Mouse (Mus musculus): ENCODE results near the gene Lgr4. TPM values are rescaled to one million over a fixed set of nuclear protein-coding genes. Genes with fewer than 3 reads are reported as not detected.

The Lgr4 gene
- polyA plus RNA-seq, 1 experiment from 2014 or later, result 20.8 TPM

- Histone ChIP-seq H3K27ac (replicated peaks in 1 of 2; ENCODE audit: control insufficient read depth in 1 of 2, insufficient read depth in 1 of 2, low read depth in 2 of 2, low read length in 2 of 2) (no peak overlapping the region), H3K4me1 (ENCODE audit: control insufficient read depth in 2 of 2, insufficient read depth in 2 of 2, low read length in 2 of 2) (peaks cover 17 to 51% of the 10 kb centered on the region in 2 experiments), H3K9ac (ENCODE audit: low read length) (no peak overlapping the region), H3K36me3 (ENCODE audit: control insufficient read depth, insufficient read depth, low read length) (no peaks in the 10 kb centered on the region), H3K4me3 (ENCODE audit: control insufficient read depth in 1 of 2, insufficient read depth in 1 of 2, low read depth in 1 of 2, low read length in 2 of 2) (no peak overlapping the region), H3K27me3 (ENCODE audit: control insufficient read depth, insufficient read depth, low read length) (no peaks in the 10 kb centered on the region), H3K9me3 (ENCODE audit: control insufficient read depth, low read length) (no peaks in the 10 kb centered on the region), H3K4me2 (ENCODE audit: low read length) (no peak overlapping the region)
- no peak for ATAC-seq (ENCODE audit: insufficient number of reproducible peaks, insufficient read depth, low FRiP score, low read depth)
Observed at GRCm38 (mm10) chr2:109949519-109949918, 32.1 kb downstream of the Lgr4 start.

GRCm38 (mm10) chr2:109950311-109950710 is 32.9 kb downstream of the Lgr4 start:
- peaks cover 20 to 53% of the 10 kb centered on the region in 2 experiments for H3K4me1 ChIP-seq (ENCODE audit: control insufficient read depth in 2 of 2, insufficient read depth in 2 of 2, low read length in 2 of 2)
- no peak overlapping the region for H3K4me2 ChIP-seq (ENCODE audit: low read length)
- H3K27ac ChIP-seq (replicated peaks in 1 of 2; ENCODE audit: control insufficient read depth in 1 of 2, insufficient read depth in 1 of 2, low read depth in 2 of 2, low read length in 2 of 2), result no peak overlapping the region
- 58% methylated on average over 3 of the region's 3 CpGs for WGBS
- H3K9ac ChIP-seq (ENCODE audit: low read length), result no peak overlapping the region
- H3K36me3 ChIP-seq (ENCODE audit: control insufficient read depth, insufficient read depth, low read length), result no peaks in the 10 kb centered on the region
- no peaks in the 10 kb centered on the region for H3K27me3 ChIP-seq (ENCODE audit: control insufficient read depth, insufficient read depth, low read length)
- H3K9me3 ChIP-seq (ENCODE audit: control insufficient read depth, low read length), result no peaks in the 10 kb centered on the region
- no peak for ATAC-seq (ENCODE audit: insufficient number of reproducible peaks, insufficient read depth, low FRiP score, low read depth)
- no peak overlapping the region for H3K4me3 ChIP-seq (ENCODE audit: control insufficient read depth in 1 of 2, insufficient read depth in 1 of 2, low read depth in 1 of 2, low read length in 2 of 2)

DNA sequence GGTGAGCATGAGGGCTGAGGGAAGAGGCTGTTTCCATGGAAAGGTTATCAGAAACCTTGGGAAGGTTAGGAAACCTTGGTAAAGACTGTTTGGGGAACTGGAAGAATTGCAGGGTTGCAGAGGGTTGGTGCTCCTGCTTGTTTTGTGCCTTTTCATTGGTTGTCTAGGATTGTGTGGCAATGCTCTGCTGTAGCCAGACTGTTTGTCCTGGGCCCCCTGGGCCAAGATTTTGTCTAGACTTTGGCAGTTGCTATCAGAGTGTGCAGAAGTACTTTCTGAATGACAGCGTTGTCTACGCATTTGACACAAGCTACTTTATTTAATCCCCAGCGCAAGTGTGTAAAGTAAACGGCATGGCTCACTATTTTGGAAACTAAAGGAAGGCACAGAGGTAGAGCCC is 33.6 kb downstream of the Lgr4 start:
- Histone ChIP-seq H3K27ac (replicated peaks in 1 of 2; ENCODE audit: control insufficient read depth in 1 of 2, insufficient read depth in 1 of 2, low read depth in 2 of 2, low read length in 2 of 2) (peak overlapping the region; percentile 51 to 54), H3K36me3 (ENCODE audit: control insufficient read depth, insufficient read depth, low read length) (no peaks in the 10 kb centered on the region), H3K4me1 (ENCODE audit: control insufficient read depth in 2 of 2, insufficient read depth in 2 of 2, low read length in 2 of 2) (peaks cover 21 to 55% of the 10 kb centered on the region in 2 experiments), H3K9ac (ENCODE audit: low read length) (no peak overlapping the region; the same call in 1 of the 2 replicates), H3K4me3 (ENCODE audit: control insufficient read depth in 1 of 2, insufficient read depth in 1 of 2, low read depth in 1 of 2, low read length in 2 of 2) (no peak overlapping the region), H3K4me2 (ENCODE audit: low read length) (no peak overlapping the region), H3K9me3 (ENCODE audit: control insufficient read depth, low read length) (no peaks in the 10 kb centered on the region), H3K27me3 (ENCODE audit: control insufficient read depth, insufficient read depth, low read length) (no peaks in the 10 kb centered on the region)
- ATAC-seq (ENCODE audit: insufficient number of reproducible peaks, insufficient read depth, low FRiP score, low read depth), result no peak
- 25% methylated on average over 4 of the region's 4 CpGs for WGBS

DNA sequence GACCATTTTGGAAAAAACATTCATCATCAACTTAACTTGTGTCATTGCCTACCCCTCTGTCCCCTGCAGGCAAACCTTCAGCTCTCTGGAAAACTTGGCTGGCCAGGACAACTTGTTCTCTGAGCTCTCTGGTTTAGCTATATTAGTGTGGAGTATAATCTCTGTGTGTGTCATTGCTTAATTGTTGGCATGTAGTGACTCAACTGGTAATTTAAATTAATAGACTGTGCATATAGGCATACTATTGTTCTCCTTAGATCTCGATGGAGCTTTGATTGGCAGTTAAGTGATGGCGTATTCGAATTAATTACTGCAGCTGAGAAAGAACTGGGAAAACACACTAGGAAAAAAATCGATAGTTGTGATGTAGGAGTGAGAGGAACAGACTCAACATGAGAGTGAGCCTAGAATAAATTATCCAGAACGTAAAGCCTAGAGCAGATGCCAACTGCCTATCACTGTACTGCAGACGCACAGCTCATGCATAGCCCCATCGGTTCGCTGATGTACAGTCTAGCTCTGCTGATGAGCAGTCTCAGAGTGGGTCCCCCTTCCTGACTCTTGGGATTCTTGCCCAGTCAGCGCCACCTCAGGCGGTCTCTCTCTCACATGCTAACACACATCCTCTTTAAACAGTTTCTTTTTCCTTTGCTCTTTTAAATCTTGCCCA is 35.7 kb downstream of the Lgr4 start:
- Histone ChIP-seq H3K36me3 (ENCODE audit: control insufficient read depth, insufficient read depth, low read length) (no peaks in the 10 kb centered on the region), H3K9me3 (ENCODE audit: control insufficient read depth, low read length) (no peaks in the 10 kb centered on the region), H3K4me2 (ENCODE audit: low read length) (no peak overlapping the region), H3K4me3 (ENCODE audit: control insufficient read depth in 1 of 2, insufficient read depth in 1 of 2, low read depth in 1 of 2, low read length in 2 of 2) (no peak overlapping the region), H3K27me3 (ENCODE audit: control insufficient read depth, insufficient read depth, low read length) (no peaks in the 10 kb centered on the region), H3K4me1 (ENCODE audit: control insufficient read depth in 2 of 2, insufficient read depth in 2 of 2, low read length in 2 of 2) (peaks cover 21 to 61% of the 10 kb centered on the region in 2 experiments), H3K27ac (replicated peaks in 1 of 2; ENCODE audit: control insufficient read depth in 1 of 2, insufficient read depth in 1 of 2, low read depth in 2 of 2, low read length in 2 of 2) (no peak overlapping the region), H3K9ac (ENCODE audit: low read length) (no peak overlapping the region)
- ATAC-seq (ENCODE audit: insufficient number of reproducible peaks, insufficient read depth, low FRiP score, low read depth), result no peak
- WGBS, result 85% methylated on average over 10 of the region's 10 CpGs

DNA sequence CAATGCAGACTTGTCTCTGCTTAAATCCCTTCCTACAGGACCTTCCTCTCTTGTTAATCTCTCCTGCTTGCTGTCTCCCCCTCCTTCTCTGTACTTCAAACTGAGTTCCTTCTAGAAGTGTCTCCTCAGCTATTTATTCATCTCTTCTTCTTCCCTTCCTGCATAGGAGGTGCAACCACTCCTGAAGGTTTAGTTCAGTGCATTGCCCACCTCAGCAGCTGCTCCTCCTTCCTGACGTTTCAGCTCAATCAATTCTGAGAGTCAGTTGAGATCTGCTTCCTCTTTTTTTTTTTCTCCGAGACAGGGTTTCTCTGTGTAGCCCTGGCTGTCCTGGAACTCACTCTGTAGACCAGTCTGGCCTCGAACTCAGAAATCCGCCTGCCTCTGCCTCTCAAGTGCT is 36.4 kb downstream of the Lgr4 start:
- Histone ChIP-seq H3K36me3 (ENCODE audit: control insufficient read depth, insufficient read depth, low read length) (no peaks in the 10 kb centered on the region), H3K9ac (ENCODE audit: low read length) (no peak overlapping the region), H3K4me1 (ENCODE audit: control insufficient read depth in 2 of 2, insufficient read depth in 2 of 2, low read length in 2 of 2) (peaks cover 21 to 63% of the 10 kb centered on the region in 2 experiments), H3K9me3 (ENCODE audit: control insufficient read depth, low read length) (no peaks in the 10 kb centered on the region), H3K27ac (replicated peaks in 1 of 2; ENCODE audit: control insufficient read depth in 1 of 2, insufficient read depth in 1 of 2, low read depth in 2 of 2, low read length in 2 of 2) (no peak overlapping the region), H3K4me2 (ENCODE audit: low read length) (no peak overlapping the region), H3K27me3 (ENCODE audit: control insufficient read depth, insufficient read depth, low read length) (no peaks in the 10 kb centered on the region), H3K4me3 (ENCODE audit: control insufficient read depth in 1 of 2, insufficient read depth in 1 of 2, low read depth in 1 of 2, low read length in 2 of 2) (no peak overlapping the region)
- ATAC-seq (ENCODE audit: insufficient number of reproducible peaks, insufficient read depth, low FRiP score, low read depth), result no peak
- 59% methylated on average over 4 of the region's 4 CpGs for WGBS

GRCm38 (mm10) chr2:109955060-109955459 is 37.6 kb downstream of the Lgr4 start:
- Histone ChIP-seq H3K4me3 (ENCODE audit: control insufficient read depth in 1 of 2, insufficient read depth in 1 of 2, low read depth in 1 of 2, low read length in 2 of 2) (no peak overlapping the region), H3K4me1 (ENCODE audit: control insufficient read depth in 2 of 2, insufficient read depth in 2 of 2, low read length in 2 of 2) (peaks cover 20 to 68% of the 10 kb centered on the region in 2 experiments), H3K27ac (replicated peaks in 1 of 2; ENCODE audit: control insufficient read depth in 1 of 2, insufficient read depth in 1 of 2, low read depth in 2 of 2, low read length in 2 of 2) (peak overlapping the region; percentile 51 to 58; a peak in 3 of 4 replicates), H3K9ac (ENCODE audit: low read length) (no peak overlapping the region), H3K9me3 (ENCODE audit: control insufficient read depth, low read length) (no peaks in the 10 kb centered on the region), H3K27me3 (ENCODE audit: control insufficient read depth, insufficient read depth, low read length) (no peaks in the 10 kb centered on the region), H3K4me2 (ENCODE audit: low read length) (peak overlapping the region; percentile 35), H3K36me3 (ENCODE audit: control insufficient read depth, insufficient read depth, low read length) (no peaks in the 10 kb centered on the region)
- 23% methylated on average over 5 of the region's 5 CpGs for WGBS
- 0 out of 2 replicates have a peak, but pooled peaks have one; percentile 27 for ATAC-seq (ENCODE audit: insufficient number of reproducible peaks, insufficient read depth, low FRiP score, low read depth)

- no peaks in the 10 kb centered on the region for H3K36me3 ChIP-seq (ENCODE audit: control insufficient read depth, insufficient read depth, low read length)
- no peak for ATAC-seq (ENCODE audit: insufficient number of reproducible peaks, insufficient read depth, low FRiP score, low read depth)
- H3K4me2 ChIP-seq (ENCODE audit: low read length), result no peak overlapping the region
- H3K9me3 ChIP-seq (ENCODE audit: control insufficient read depth, low read length), result no peaks in the 10 kb centered on the region
- no peak overlapping the region for H3K27ac ChIP-seq (replicated peaks in 1 of 2; ENCODE audit: control insufficient read depth in 1 of 2, insufficient read depth in 1 of 2, low read depth in 2 of 2, low read length in 2 of 2)
- WGBS, result 87% methylated on average over 5 of the region's 5 CpGs
- peaks cover 18 to 63% of the 10 kb centered on the region in 2 experiments for H3K4me1 ChIP-seq (ENCODE audit: control insufficient read depth in 2 of 2, insufficient read depth in 2 of 2, low read length in 2 of 2)
- no peaks in the 10 kb centered on the region for H3K27me3 ChIP-seq (ENCODE audit: control insufficient read depth, insufficient read depth, low read length)
- no peak overlapping the region for H3K4me3 ChIP-seq (ENCODE audit: control insufficient read depth in 1 of 2, insufficient read depth in 1 of 2, low read depth in 1 of 2, low read length in 2 of 2)
- no peak overlapping the region for H3K9ac ChIP-seq (ENCODE audit: low read length)
Observed at GRCm38 (mm10) chr2:109955910-109956309, 38.5 kb downstream of the Lgr4 start.

DNA sequence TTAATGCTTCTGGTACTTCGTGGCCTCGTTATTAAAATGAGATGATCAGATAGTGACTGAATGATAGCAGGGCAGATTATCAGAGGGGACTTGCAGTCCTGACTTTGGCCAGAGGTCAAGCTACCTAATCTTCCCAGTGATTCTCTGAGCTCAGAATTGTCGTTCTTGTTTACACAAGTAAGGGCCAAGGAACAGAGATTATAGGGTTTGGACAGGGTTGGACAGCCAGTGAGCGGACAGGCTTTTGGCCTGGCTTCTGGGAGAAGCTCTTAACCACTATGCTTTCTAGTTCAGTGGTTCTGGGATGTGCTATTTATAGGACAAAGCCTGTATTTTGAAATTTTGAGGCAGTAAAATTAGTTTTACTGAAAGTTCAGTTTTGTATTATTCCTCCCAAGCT is 39.3 kb downstream of the Lgr4 start:
- WGBS, result 45% methylated on average over 4 of the region's 4 CpGs
- H3K4me3 ChIP-seq (ENCODE audit: control insufficient read depth in 1 of 2, insufficient read depth in 1 of 2, low read depth in 1 of 2, low read length in 2 of 2), result no peak overlapping the region
- H3K9ac ChIP-seq (ENCODE audit: low read length), result no peak overlapping the region
- no peaks in the 10 kb centered on the region for H3K27me3 ChIP-seq (ENCODE audit: control insufficient read depth, insufficient read depth, low read length)
- no peaks in the 10 kb centered on the region for H3K9me3 ChIP-seq (ENCODE audit: control insufficient read depth, low read length)
- no peak overlapping the region for H3K4me2 ChIP-seq (ENCODE audit: low read length)
- no peak overlapping the region for H3K27ac ChIP-seq (replicated peaks in 1 of 2; ENCODE audit: control insufficient read depth in 1 of 2, insufficient read depth in 1 of 2, low read depth in 2 of 2, low read length in 2 of 2)
- H3K36me3 ChIP-seq (ENCODE audit: control insufficient read depth, insufficient read depth, low read length), result no peaks in the 10 kb centered on the region
- ATAC-seq (ENCODE audit: insufficient number of reproducible peaks, insufficient read depth, low FRiP score, low read depth), result no peak
- peaks cover 16 to 59% of the 10 kb centered on the region in 2 experiments for H3K4me1 ChIP-seq (ENCODE audit: control insufficient read depth in 2 of 2, insufficient read depth in 2 of 2, low read length in 2 of 2)

All from heart, embryonic 14.5 days (tissue).